Mouse (Mus musculus) spleen, postnatal 36 days (tissue): ENCODE measurements around the gene Gm20388.

ENCODE experiments used
- DNase-seq, 2 experiments: peaks; one replicate each; pipeline ENCODE4 v3.0.0; 2022; ENCODE audit warnings: low spot score in 2 of 2, mixed read lengths in 1 of 2

Gm20388 gene

DNA sequence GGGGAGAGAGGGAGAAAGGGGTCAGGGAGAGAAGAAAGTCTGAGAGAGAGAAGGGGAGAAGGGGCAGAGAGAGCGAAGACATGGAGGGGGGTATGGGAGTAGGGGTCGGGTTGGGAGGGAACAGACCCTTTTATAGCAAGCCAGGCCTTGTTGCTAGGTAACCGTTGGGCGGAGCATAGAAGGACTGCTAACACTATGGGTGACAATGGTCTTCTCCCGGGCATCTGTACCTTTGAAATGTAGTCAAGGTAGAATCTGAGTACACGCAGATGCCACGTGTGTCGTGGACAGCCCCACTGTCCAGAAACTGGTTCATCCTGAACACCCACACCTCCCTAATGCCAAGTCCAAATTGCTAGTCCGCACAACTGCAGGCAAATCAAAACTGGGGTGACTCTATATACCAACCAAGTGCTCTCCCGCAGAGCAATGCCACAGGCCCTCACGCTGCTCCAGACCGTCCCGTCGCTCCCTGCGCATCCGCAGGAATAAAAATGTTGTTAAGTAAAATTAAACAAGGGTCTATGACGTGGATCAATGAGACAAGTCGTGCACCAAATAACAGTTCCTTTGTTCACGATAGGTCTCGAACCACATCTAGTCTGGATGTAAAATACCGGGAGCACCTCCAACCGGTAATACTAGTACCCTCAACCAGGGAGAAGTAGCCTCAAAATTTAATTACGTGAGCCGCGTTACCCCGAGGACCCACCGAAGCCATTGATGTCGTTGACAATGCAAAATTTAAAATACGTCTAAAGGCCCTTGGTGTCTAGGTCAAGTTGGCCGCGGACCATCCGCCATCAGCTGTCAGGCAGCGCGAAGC, 3566.5 kb downstream of the Gm20388 start:
- peak in 1 of 2 experiments; percentile 7 for DNase-seq

GRCm38 (mm10) chr8:123477737-123478258, 3567.2 kb downstream of the Gm20388 start, which contains the start of gene Afg3l1:
Gene Afg3l1 (plus strand): TSS chr8:123477903.
- DNase-seq: peak; percentile 90 to 94

DNA sequence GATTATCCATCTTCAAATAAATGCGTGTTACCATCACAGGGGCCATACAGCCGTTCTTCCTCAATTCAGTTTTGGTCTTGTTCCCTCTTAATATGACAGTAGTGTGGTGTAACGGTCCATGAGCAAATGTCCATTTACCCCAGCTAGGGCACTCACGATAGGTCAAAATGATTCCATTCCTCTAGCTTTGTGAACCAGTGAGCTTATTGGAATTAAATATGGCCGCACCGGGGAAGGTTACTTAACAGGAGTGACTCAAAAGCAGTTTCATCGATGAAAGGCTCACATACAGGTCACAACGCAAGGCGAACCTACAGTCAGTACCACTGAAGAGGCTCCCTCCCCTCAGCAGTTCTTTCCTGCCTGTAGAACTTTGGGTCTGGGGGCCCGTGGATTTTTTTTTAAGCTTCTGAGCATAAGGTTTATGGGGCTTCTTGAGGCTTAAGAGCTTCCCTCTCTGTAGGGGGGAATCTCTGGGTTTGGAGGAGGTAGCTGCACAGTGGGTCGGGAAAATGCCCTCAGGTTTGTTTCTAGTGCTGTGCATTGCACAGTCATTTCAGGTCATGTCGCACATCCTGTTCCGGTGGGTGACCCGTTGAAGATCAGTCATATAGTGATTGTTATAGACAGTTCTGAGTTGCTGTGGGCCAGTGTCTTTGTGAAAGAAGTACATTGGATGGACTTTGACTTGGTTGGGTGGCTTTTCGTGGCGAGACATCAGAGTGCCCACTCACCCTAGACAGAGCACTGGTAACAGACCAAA, 3568.0 kb downstream of the Gm20388 start:
- DNase-seq: peak in 1 of 2 experiments; percentile 12

DNA sequence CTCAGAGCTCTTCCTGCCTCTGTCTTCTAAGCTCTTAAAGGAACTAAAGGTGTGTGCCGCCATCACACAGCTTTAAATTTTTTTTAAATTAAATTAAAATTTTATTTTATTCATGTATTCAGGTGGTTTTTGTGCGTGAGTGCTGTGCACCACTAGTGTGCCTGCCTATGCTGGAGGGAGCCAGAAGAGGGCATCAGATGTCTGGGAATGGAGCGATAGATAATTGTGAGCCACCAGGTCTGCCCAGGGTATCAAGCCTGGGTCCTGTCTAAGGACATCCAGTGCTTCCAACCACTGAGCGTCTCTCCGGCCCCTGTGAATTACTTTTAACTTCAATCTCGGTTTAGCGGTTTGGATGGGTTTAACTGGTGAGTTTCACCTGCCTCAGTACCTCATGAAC, 3572.0 kb downstream of the Gm20388 start:
- no peak for DNase-seq

DNA sequence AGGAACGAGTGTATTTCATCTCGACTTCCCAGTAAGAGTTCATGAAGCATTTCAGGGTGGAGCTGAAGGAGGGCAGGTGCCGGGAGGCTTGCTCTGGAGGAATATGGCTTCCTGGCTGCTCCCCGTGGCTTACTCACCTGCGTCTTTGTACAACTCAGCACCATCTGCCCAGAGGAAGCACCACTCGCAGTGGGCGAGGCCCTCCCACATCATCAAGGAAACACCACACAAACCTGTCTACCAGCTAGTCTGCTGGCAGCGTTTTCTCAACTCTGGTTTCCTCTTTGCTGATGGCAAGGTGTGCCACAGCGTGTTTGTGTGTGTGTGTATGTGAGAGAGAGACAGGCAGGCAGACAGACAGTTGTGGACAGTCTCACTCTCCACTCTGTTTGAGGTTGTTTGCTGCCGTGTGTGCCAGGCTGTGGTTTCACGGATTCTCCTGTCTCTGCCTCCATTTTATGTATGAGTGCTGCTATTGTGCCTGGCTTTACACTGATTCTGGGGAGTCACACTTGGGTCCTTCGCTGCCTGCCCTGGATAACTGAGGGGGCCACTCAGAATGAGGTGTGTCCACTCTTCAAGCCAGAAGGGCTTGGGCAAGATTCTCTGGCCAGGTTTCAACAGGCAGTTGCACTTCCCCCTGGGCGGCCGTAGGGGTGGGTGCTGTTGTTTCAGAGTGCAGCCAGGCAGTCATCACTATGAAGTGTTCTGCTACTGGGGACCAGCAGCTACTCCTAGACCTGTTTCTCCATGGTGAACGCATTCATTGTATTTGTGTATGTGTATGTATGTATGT, 3580.8 kb downstream of the Gm20388 start:
- DNase-seq: no peak

DNA sequence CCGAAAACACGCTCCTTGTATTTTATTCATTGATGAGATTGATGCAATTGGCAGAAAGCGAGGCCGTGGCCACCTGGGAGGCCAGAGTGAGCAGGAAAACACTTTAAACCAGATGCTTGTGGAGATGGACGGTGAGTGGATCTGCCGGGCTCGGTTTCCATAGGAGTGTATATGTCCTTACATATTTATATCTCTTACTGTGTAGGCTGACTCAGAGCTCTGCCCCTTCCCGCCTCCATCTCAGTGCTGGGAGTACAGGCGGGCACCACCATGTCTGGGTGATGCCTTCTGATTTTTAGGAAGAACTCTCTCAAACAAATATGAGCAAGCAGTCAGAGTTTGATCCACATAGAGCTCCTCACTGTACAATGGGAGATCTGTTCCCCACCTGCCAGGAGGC, 3582.3 kb downstream of the Gm20388 start:
- DNase-seq: no peak

DNA sequence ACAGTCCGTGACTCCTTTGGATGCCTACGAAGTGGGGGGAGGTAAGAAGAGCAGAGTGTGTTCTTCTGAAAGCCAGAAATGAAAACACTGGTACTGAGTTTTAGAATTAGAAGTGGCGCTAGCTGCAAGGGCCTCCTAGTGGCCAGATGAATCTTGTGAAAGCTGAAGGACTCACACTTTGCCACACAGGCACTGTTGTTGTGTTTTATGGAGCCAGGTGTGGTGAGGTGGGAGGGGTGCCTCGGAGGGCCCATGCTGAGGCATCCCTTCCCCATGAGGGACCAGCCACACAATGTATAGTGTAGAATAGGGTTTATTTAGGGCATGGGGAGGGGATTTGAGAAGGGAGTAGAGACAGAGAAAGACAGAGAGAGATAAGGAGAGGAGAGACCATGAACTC, 3587.1 kb downstream of the Gm20388 start:
- no peak for DNase-seq

DNA sequence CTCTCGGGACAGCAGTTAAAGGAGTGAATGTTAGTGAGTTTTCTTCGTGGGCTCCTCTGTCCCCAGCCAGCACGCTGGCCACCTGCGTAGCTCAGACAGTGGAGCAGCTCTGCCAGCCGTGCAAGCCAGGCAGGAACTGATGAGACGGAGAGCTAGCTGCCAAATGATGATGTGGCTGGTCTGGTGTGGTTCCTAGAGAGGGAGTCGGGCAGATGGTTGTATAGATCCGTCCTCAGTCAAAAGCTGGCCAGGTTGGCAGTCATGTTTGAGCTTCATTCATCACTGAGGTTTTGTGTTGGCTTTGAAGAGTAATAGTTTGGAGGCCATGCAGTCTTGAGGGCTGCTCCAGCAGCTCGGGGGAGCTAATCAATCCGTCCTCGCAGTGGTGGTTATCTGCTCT, 3588.3 kb downstream of the Gm20388 start:
- DNase-seq: no peak

DNA sequence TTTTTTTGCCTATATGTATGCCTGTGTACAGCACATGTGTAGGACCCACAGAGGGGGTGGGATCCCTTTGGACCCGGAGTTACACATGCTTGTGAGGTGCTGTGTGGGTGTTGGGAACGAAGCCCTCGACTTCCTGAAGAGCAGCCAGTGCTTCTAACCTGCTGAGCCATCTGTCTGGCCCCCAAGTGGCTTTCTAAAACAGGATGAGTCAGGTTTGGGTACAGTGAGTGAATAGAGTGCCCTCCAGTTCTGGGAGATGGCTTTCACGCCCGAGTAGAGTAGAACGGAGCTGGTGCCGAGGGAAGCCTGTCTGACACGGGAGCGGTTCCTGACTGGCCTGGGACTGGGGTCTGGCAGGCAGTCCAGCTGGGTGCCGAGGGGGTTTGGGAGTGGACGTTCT, 3588.9 kb downstream of the Gm20388 start:
- DNase-seq: no peak

- no peak for DNase-seq
Measured at GRCm38 (mm10) chr8:123502192-123502591, 3591.6 kb downstream of the Gm20388 start.

GRCm38 (mm10) chr8:123503801-123504467, 3593.3 kb downstream of the Gm20388 start:
- no peak for DNase-seq

DNA sequence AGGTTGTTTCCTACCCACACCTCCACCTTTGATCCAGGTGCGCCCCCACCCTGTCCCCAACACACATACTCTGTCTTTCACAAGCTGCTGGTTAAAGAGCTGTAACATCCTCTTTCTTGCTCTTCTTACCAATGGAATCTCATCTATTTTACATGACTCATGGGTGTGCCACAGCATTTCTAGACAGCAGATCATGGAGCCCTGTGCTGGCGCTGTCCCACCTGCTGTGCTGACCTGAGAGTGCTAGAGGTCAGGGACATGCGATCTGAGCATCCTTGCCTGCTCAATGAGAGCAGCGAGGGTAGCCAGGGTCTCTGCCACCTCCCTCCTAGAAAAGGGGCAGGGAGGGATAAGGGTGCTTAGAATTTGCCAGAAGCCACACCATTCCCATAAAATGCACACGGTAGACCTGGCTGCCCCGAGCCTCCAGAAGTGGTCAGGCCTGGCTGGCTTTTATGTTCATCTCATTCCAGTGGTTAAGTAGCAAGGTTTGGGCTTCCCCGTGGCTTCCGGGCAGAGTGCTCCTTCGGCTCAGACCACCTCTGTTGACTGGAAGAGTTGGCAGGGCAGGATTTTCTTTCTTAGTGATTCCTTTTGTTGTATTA, 3594.1 kb downstream of the Gm20388 start:
- no peak for DNase-seq

DNA sequence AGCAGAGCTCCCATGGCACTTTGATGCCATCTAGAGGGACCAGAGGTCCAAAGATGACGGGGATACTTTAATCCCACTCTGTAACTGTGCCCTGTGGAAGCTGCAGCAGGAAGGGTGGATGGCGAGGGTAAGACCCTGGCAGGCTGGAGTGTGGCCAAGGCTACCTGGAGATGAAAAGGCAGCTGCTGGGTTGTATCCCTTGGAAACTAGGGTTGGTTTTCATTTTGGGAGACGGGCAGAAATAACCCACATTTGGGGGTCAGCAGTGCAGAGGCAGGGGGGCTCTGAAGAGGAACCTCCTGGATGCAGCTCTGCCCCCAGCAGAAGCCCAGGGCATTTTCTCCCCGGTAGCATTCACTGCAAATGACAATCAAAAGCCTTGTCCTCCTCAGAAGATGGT, 3594.6 kb downstream of the Gm20388 start:
- DNase-seq: no peak

DNA sequence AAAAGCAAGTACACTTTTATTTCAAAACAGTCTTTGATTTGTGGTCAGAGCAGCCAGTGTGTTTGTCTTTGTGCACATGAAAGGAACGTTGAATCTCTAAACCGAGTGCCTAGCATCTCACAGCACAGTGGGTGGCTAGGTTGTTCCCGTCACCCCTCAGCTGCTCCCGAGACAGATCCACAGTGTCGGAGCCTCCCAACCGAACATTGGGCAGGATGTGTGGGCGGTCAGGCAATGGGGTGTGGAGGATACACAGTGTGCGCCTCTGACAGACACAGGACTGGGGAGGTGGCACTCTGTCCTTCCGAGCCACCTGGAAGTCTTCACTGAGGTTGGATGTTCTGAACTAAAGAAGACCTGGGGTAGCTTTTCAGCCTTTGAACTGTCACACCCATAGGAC, 3595.1 kb downstream of the Gm20388 start:
- no peak for DNase-seq

DNA sequence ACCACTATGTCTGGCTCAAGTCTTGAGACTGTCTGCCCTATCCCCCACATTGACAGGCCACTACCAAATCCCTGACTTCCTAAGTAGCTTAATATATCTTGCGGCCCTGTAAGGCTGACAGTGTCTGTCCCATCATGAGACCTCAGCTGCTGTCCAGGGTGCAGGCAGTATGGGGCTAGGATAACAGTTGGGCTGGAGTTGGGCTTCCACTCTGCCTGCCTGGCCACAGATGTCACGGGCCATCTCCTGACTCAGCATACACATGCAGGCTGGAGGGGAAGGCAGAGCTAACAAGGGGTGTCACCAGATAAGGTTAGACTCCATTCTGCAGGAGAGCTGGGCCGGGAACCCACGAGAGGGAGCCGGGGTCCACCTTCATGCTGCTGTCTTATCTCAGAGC, 3596.5 kb downstream of the Gm20388 start:
- DNase-seq: no peak

GRCm38 (mm10) chr8:123510819-123511218, 3600.2 kb downstream of the Gm20388 start:
- DNase-seq: no peak

GRCm38 (mm10) chr8:123514136-123514535, 3603.5 kb downstream of the Gm20388 start:
- DNase-seq: no peak

DNA sequence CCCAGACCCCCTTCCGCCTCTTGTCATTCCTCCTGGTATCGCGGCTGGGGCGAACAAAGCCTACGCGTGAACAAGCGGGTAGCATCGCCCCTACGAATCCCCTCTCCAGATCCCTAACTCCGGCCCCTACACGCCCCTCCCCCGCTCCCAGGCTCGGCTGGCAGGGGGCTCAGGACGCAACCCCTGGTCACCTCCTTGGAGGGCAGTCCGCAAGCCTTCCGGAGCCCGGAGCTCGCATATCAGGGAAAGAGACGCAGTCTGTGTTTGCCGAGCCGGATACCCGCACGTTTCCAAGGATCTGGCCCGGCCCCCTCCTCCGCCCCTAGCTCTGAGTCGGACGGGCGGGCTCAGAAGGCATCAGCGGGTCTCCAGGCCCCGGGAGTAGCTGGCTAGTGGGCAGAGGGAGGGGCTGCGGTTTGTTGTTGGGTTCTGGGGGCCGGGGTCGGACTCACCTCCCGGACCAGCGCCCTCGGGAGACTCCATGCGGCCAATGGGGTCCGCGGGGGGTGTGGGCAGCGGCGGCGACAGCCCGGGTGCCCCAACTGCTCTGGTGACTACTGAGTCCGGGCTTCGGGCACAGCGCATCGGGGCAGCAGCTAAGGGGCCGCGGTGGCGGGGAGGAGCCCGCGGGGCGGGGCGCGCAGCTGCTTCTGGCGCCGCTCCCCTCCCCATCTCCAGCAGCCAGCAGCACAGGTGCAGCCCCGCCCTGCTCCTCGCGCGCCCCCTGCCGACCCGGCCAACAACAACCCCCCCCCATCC, 3604.3 kb downstream of the Gm20388 start, which contains the start of gene Dbndd1:
TSS of gene Dbndd1 (minus strand) at position 683 of the 759 bp plus-strand sequence.
- peak; percentile 16 to 34 for DNase-seq

GRCm38 (mm10) chr8:123515540-123515897, 3604.9 kb downstream of the Gm20388 start:
- no peak for DNase-seq

DNA sequence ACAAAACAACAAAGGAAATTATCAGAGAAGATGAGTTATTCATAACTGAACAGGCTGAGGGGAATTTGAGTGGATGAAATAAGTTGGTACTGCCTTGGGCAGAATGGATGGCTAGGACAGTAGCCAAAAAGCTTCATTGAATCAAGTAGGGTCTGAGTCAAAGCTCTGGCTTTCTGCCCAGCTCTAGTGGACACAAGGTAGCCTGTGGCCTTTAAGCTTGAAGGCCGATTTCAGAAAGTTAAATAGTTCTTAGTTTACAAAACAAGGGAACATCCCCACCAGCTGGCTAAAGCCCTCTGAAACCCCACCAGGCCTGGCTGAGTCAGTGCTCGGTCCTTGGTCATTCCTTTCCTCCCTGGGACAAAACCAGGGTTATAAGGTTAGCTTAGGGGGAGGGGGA, 3606.0 kb downstream of the Gm20388 start:
- DNase-seq: no peak
